Mouse (Mus musculus) bone marrow, adult 2 months (tissue): ENCODE measurements around the gene Spata13.

Source experiments
- CTCF ChIP-seq: fragments of 200-500 bp; IDR thresholded peaks from 2 replicates; pipeline ENCODE4 v1.5.1; 2011; ENCODE audit warnings: low read length, control low read depth; ENCODE audit not compliant: control insufficient read depth, insufficient read depth
- POLR2A ChIP-seq: fragments of 200-500 bp; IDR thresholded peaks from 2 replicates; pipeline ENCODE4 v1.6.1; 2011; ENCODE audit warnings: low read depth, mild to moderate bottlenecking, control low read depth, low read length, borderline replicate concordance; ENCODE audit not compliant: control insufficient read depth

GRCm38 (mm10) chr14:60661281-60661680 lies 27.5 kb downstream of the Spata13 start:
- TF ChIP-seq CTCF (no peak), POLR2A (no peak)
